Mouse (Mus musculus): ENCODE measurements at regions not wholly inside any gene's neighbourhood (a gene's known extent, or its start where the extent isn't known, plus 50 kb on each side); places are given as distances from the start of the nearest gene placed in this dataset.

GRCm38 (mm10) chr12:35827797-35828196 is 97.6 kb upstream of the Agr3 start:
- TF ChIP-seq POLR2A (IDR thresholded peaks at IDR 0.05; ENCODE audit: borderline replicate concordance, insufficient read depth, low read length) (no peak), CTCF (IDR thresholded peaks at IDR 0.05; ENCODE audit: borderline replicate concordance, insufficient read depth, low read depth, low read length) (no peak)

Data from cerebellum, adult 2 months (tissue).